Mouse (Mus musculus) thymus, adult 2 months (tissue): Measurements from ENCODE around the gene Celf2.

ENCODE experiments used
- CTCF ChIP-seq: fragments of 200-500 bp; IDR thresholded peaks from 2 replicates; pipeline ENCODE4 v1.5.1; 2012; ENCODE audit warnings: mild to moderate bottlenecking, control low read depth, low read length, moderate library complexity, borderline replicate concordance; ENCODE audit not compliant: control insufficient read depth, poor library complexity, insufficient read depth; ENCODE audit errors: extremely low read depth
- POLR2A ChIP-seq: fragments of 200-500 bp; IDR thresholded peaks from 2 replicates; pipeline ENCODE4 v1.6.1; 2012; ENCODE audit warnings: mild to moderate bottlenecking, low read length, control low read depth, moderate library complexity; ENCODE audit not compliant: control insufficient read depth, poor library complexity, insufficient read depth; ENCODE audit errors: extremely low read depth

DNA sequence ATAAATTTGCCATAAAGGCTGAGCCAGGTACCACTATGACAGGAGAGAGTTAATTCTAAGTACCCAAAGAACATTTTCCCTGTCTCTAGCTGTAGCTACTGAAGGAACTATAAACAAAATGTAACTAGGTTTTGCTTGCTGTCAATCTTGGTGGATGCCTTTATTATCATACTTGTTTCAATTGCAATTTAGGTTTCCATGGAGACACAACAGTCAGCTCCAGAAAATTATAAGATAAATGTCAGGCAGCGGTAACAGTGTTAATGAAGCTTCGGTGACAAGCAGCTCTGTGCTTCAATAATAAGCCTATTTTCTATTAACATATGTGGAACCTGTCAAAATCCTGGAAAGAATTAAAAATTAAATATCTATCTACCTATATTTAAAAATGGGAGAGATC lies 777.3 kb downstream of the Celf2 start:
- TF ChIP-seq POLR2A: no peak
- no peak for TF ChIP-seq CTCF
